Mouse (Mus musculus) neural tube, embryonic 11.5 days (tissue): ENCODE results near the gene Cd70. TPM values are rescaled to one million over a fixed set of nuclear protein-coding genes. Genes with fewer than 3 reads are reported as not detected.

Source experiments
- polyA plus RNA-seq: library from polyadenylated mRNA; unstranded; fragments of >200 nt; fragmentation: Nextera tagmentation; extraction: Ambion mirVana; gene quantifications from 2 replicates; pipeline ENCODE4 v1.2.1, GENCODE M21; 2014

The Cd70 gene
- polyA plus RNA-seq, 1 experiment from 2014 or later = 0.28 TPM

Other genes starting within 250 kb of the Cd70 start
- 31.2 and 36.4 TPM in 2 replicates for gene Mllt1, start 214.4 kb downstream of the Cd70 start, polyA plus RNA-seq
- gene Acer1, start 167.7 kb downstream of the Cd70 start, polyA plus RNA-seq = not detected in 2 replicates
- 142 and 156 TPM in 2 replicates for gene Clpp, start 159.5 kb downstream of the Cd70 start, polyA plus RNA-seq
- gene Alkbh7, start 152.4 kb downstream of the Cd70 start, polyA plus RNA-seq = 37.0 and 39.8 TPM in 2 replicates
- gene Pspn, start 149.8 kb downstream of the Cd70 start, polyA plus RNA-seq = not detected in 2 replicates
- gene Gtf2f1, start 138.5 kb downstream of the Cd70 start, polyA plus RNA-seq = 78.1 and 85.0 TPM in 2 replicates
- gene Gm17949, start 138.3 kb downstream of the Cd70 start, polyA plus RNA-seq = not detected in 2 replicates
- 45.4 and 46.2 TPM in 2 replicates for gene Khsrp, start 118.3 kb downstream of the Cd70 start, polyA plus RNA-seq
- gene Slc25a41, start 108.1 kb downstream of the Cd70 start, polyA plus RNA-seq = 0.20 TPM in 1 of 2 replicates, not detected in the other
- 1.2 and 1.9 TPM in 2 replicates for gene Crb3, start 90.7 kb downstream of the Cd70 start, polyA plus RNA-seq
- 16.8 and 18.5 TPM in 2 replicates for gene Slc25a23, start 89.9 kb downstream of the Cd70 start, polyA plus RNA-seq
- gene Dennd1c, start 71.3 kb downstream of the Cd70 start, polyA plus RNA-seq = 2.8 and 2.9 TPM in 2 replicates
- 200 and 229 TPM in 2 replicates for gene Tubb4a, start 62.0 kb downstream of the Cd70 start, polyA plus RNA-seq
- 6.1 and 6.8 TPM in 2 replicates for gene Tnfsf9, start 44.5 kb downstream of the Cd70 start, polyA plus RNA-seq
- 0.28 TPM in 1 of 2 replicates, not detected in the other for gene Tnfsf14, start 44.4 kb upstream of the Cd70 start, polyA plus RNA-seq
- gene C3, start 78.4 kb upstream of the Cd70 start, polyA plus RNA-seq = 0.49 and 0.66 TPM in 2 replicates
- gene Gpr108, start 98.7 kb upstream of the Cd70 start, polyA plus RNA-seq = 24.2 and 29.1 TPM in 2 replicates
- 21.3 and 21.7 TPM in 2 replicates for gene Trip10, start 99.7 kb upstream of the Cd70 start, polyA plus RNA-seq
- 1.9 and 2.5 TPM in 2 replicates for gene Vav1, start 129.3 kb upstream of the Cd70 start, polyA plus RNA-seq
- gene Adgre1, start 208.9 kb upstream of the Cd70 start, polyA plus RNA-seq = 2.7 and 3.6 TPM in 2 replicates